Mouse (Mus musculus) heart, embryonic 11.5 days (tissue): ENCODE measurements around the gene Higd1b. TPM values are rescaled to one million over a fixed set of nuclear protein-coding genes. Genes with fewer than 3 reads are reported as not detected.
A peak's percentile ranks its signal among the peaks of the same experiment; 100 is the strongest.

Experiments
- ATAC-seq: fragments of 200-750 bp; cut with Nextera tagmentation; replicated peaks from 2 replicates; pipeline ENCODE4 v1.8.0; 2017; ENCODE audit warnings: moderate library complexity; ENCODE audit not compliant: insufficient number of reproducible peaks, low FRiP score, low TSS enrichment
- H3K27ac ChIP-seq: fragments of 300-500 bp; sonication (generic); 2 replicates; pipeline ENCODE4 v1.5.1; 2014; ENCODE audit warnings: mild to moderate bottlenecking, low read depth, low read length
- H3K27me3 ChIP-seq: fragments of 300-500 bp; sonication (generic); 2 replicates; pipeline ENCODE4 v1.6.1; 2014; ENCODE audit warnings: mild to moderate bottlenecking, low read length, mixed read lengths; ENCODE audit not compliant: control insufficient read depth, insufficient read depth
- H3K36me3 ChIP-seq: fragments of 300-500 bp; sonication (generic); 2 replicates; pipeline ENCODE4 v1.6.1; 2014; ENCODE audit warnings: mild to moderate bottlenecking, low read length, moderate library complexity, mixed read lengths; ENCODE audit not compliant: control insufficient read depth, insufficient read depth
- H3K4me1 ChIP-seq: fragments of 300-500 bp; sonication (generic); 2 replicates; pipeline ENCODE4 v1.6.1; 2014; ENCODE audit warnings: low read length; ENCODE audit not compliant: control insufficient read depth, insufficient read depth
- H3K4me2 ChIP-seq: fragments of 300-500 bp; sonication (generic); 2 replicates; pipeline ENCODE4 v1.6.1; 2014; ENCODE audit warnings: mild to moderate bottlenecking, moderate library complexity
- H3K4me3 ChIP-seq: fragments of 300-500 bp; sonication (generic); 2 replicates; pipeline ENCODE4 v1.5.1; 2014; ENCODE audit warnings: low read depth, low read length
- H3K9ac ChIP-seq: fragments of 300-500 bp; sonication (generic); 2 replicates; pipeline ENCODE4 v1.6.1; 2014; ENCODE audit warnings: mild to moderate bottlenecking, low read depth, low read length, moderate library complexity
- H3K9me3 ChIP-seq: fragments of 300-500 bp; sonication (generic); replicated peaks from 2 replicates; pipeline ENCODE4 v1.6.1; 2016; ENCODE audit warnings: low read length; ENCODE audit not compliant: control insufficient read depth
- WGBS: fragments of 180-500 bp; shearing (Covaris S2); extraction: QIAGEN DNeasy Blood & Tissue Kit; methylation state at CpG from one replicate; pipeline ENCODE4 v1.1.7; 2014; ENCODE audit not compliant: insufficient replicate concordance; 5-methylcytosine and 5-hydroxymethylcytosine counted together
- polyA plus RNA-seq: library from polyadenylated mRNA; unstranded; fragments of >200 nt; fragmentation: Nextera tagmentation; extraction: Ambion mirVana; gene quantifications from 2 replicates; pipeline ENCODE4 v1.2.1, GENCODE M21; 2014

Higd1b gene
- polyA plus RNA-seq, 1 experiment from 2014 or later: not detected

- Histone ChIP-seq H3K9ac (no peak overlapping the region), H3K4me1 (no peaks in the 10 kb centered on the region), H3K9me3 (no peaks in the 10 kb centered on the region), H3K27me3 (no peaks in the 10 kb centered on the region), H3K36me3 (peaks cover 39% of the 10 kb centered on the region), H3K27ac (no peak overlapping the region), H3K4me3 (no peak overlapping the region), H3K4me2 (no peak overlapping the region)
- 82% methylated on average over 6 of the region's 6 CpGs for WGBS
- ATAC-seq: no peak
Measured at GRCm38 (mm10) chr11:102855941-102856340, 20.3 kb downstream of the Higd1b start.

GRCm38 (mm10) chr11:102858951-102859350, 23.3 kb downstream of the Higd1b start:
- WGBS: 90% methylated on average over 11 of the region's 11 CpGs
- H3K27me3 ChIP-seq: no peaks in the 10 kb centered on the region
- no peak for ATAC-seq
- H3K9ac ChIP-seq: no peak overlapping the region
- H3K9me3 ChIP-seq: no peaks in the 10 kb centered on the region
- H3K4me1 ChIP-seq: no peaks in the 10 kb centered on the region
- H3K36me3 ChIP-seq: peaks cover 33% of the 10 kb centered on the region
- no peak overlapping the region for H3K4me2 ChIP-seq
- no peak overlapping the region for H3K27ac ChIP-seq
- H3K4me3 ChIP-seq: no peak overlapping the region

- H3K4me1 ChIP-seq: no peaks in the 10 kb centered on the region
- peaks cover 27% of the 10 kb centered on the region for H3K36me3 ChIP-seq
- no peak overlapping the region for H3K9ac ChIP-seq
- H3K4me3 ChIP-seq: no peak overlapping the region
- no peak overlapping the region for H3K27ac ChIP-seq
- no peak for ATAC-seq
- H3K4me2 ChIP-seq: no peak overlapping the region
- H3K9me3 ChIP-seq: no peaks in the 10 kb centered on the region
- WGBS: 88% methylated on average over 8 of the region's 8 CpGs
- no peaks in the 10 kb centered on the region for H3K27me3 ChIP-seq
Measured at GRCm38 (mm10) chr11:102859933-102860332, 24.3 kb downstream of the Higd1b start.

- 49% methylated on average over 4 of the region's 4 CpGs for WGBS
- Histone ChIP-seq H3K9ac (no peak overlapping the region), H3K36me3 (peaks cover 16% of the 10 kb centered on the region), H3K27me3 (no peaks in the 10 kb centered on the region), H3K9me3 (no peaks in the 10 kb centered on the region), H3K4me3 (no peak overlapping the region), H3K4me1 (peaks cover 3% of the 10 kb centered on the region; the same call in 1 of the 2 replicates), H3K4me2 (no peak overlapping the region), H3K27ac (no peak overlapping the region)
- no peak for ATAC-seq
Measured at GRCm38 (mm10) chr11:102864272-102864671, 28.6 kb downstream of the Higd1b start.

GRCm38 (mm10) chr11:102874801-102875334, 39.2 kb downstream of the Higd1b start:
- Histone ChIP-seq H3K27me3 (no peaks in the 10 kb centered on the region), H3K9me3 (no peaks in the 10 kb centered on the region), H3K4me1 (peaks cover 5% of the 10 kb centered on the region; the same call in 1 of the 2 replicates), H3K4me2 (no peak overlapping the region), H3K27ac (no peak overlapping the region), H3K36me3 (peaks cover 15% of the 10 kb centered on the region), H3K4me3 (no peak overlapping the region), H3K9ac (no peak overlapping the region)
- 88% methylated on average over 7 of the region's 7 CpGs for WGBS
- no peak for ATAC-seq

- Histone ChIP-seq H3K36me3 (peaks cover 9% of the 10 kb centered on the region; the same call in 1 of the 2 replicates), H3K4me2 (peak overlapping the region; percentile 81), H3K27ac (no peak overlapping the region), H3K9ac (peak overlapping the region; percentile 89; the same call in 1 of the 2 replicates), H3K4me3 (peak overlapping the region; percentile 86; the same call in 1 of the 2 replicates), H3K27me3 (no peaks in the 10 kb centered on the region), H3K4me1 (peaks cover 25% of the 10 kb centered on the region), H3K9me3 (no peaks in the 10 kb centered on the region)
- 90% methylated on average over 2 of the region's 2 CpGs for WGBS
- ATAC-seq: no peak
Measured at GRCm38 (mm10) chr11:102879558-102879957, 43.9 kb downstream of the Higd1b start.

GRCm38 (mm10) chr11:102880585-102881313, 45.1 kb downstream of the Higd1b start, which contains the start of the genes Eftud2 and Ccdc103:
TSS of gene Eftud2 (minus strand) at chr11:102880985.
TSS of gene Ccdc103 (plus strand) at chr11:102881204.
- Histone ChIP-seq H3K27ac (peak within 1 kb of the TSS; percentile 80), H3K4me2 (peak within 1 kb of the TSS; percentile 81), H3K4me3 (peak within 1 kb of the TSS; percentile 86), H3K36me3 (peaks cover 7% of the 10 kb centered on the region; the same call in 1 of the 2 replicates), H3K4me1 (peaks cover 29% of the 10 kb centered on the region), H3K9me3 (no peaks in the 10 kb centered on the region), H3K27me3 (no peaks in the 10 kb centered on the region), H3K9ac (peak within 1 kb of the TSS; percentile 89)
- under 1% methylated on average over 62 of the region's 62 CpGs for WGBS
- peak; percentile 82 for ATAC-seq

GRCm38 (mm10) chr11:102881314-102882198, 45.9 kb downstream of the Higd1b start:
- no peaks in the 10 kb centered on the region for H3K9me3 ChIP-seq
- H3K27ac ChIP-seq: peak overlapping the region; percentile 80; the same call in 1 of the 2 replicates
- H3K4me1 ChIP-seq: peaks cover 29% of the 10 kb centered on the region
- peaks cover 5% of the 10 kb centered on the region; the same call in 1 of the 2 replicates for H3K36me3 ChIP-seq
- peak overlapping the region; percentile 81 for H3K4me2 ChIP-seq
- WGBS: 13% methylated on average over 13 of the region's 13 CpGs
- H3K4me3 ChIP-seq: peak overlapping the region; percentile 86
- H3K27me3 ChIP-seq: 0 out of 2 replicates have a peak, but pooled peaks cover 3% of the 10 kb centered on the region
- H3K9ac ChIP-seq: peak overlapping the region; percentile 89
- ATAC-seq: peak; percentile 62
